Mouse (Mus musculus) lung, postnatal 36 days (tissue): ENCODE results near the gene Ergic1.

ENCODE experiments used
- DNase-seq: peaks from one replicate; pipeline ENCODE4 v3.0.0; 2022; ENCODE audit warnings: mixed read lengths

The Ergic1 gene

GRCm38 (mm10) chr17:26676252-26676615, 114.9 kb downstream of the Ergic1 start:
- peak; percentile 94 for DNase-seq

- peak; percentile 79 for DNase-seq
These were observed 115.5 kb downstream of the Ergic1 start for GRCm38 (mm10) chr17:26676616-26677376.

- no peak for DNase-seq
These were observed 116.7 kb downstream of the Ergic1 start for GRCm38 (mm10) chr17:26677711-26678637.

- DNase-seq = no peak
These were observed 120.0 kb downstream of the Ergic1 start for GRCm38 (mm10) chr17:26681276-26681675.

- DNase-seq = no peak
These were observed 125.2 kb downstream of the Ergic1 start for GRCm38 (mm10) chr17:26686334-26687000.

- peak; percentile 17 for DNase-seq
These were observed 127.8 kb downstream of the Ergic1 start for GRCm38 (mm10) chr17:26688795-26689735.

GRCm38 (mm10) chr17:26689810-26690209, 128.5 kb downstream of the Ergic1 start:
- DNase-seq = no peak

- no peak for DNase-seq
These were observed 128.9 kb downstream of the Ergic1 start for GRCm38 (mm10) chr17:26690236-26690635.

GRCm38 (mm10) chr17:26691110-26691509, 129.8 kb downstream of the Ergic1 start:
- DNase-seq = peak; percentile 55

- DNase-seq = no peak
These were observed 132.1 kb downstream of the Ergic1 start for GRCm38 (mm10) chr17:26693424-26693823.

- no peak for DNase-seq
These were observed 132.9 kb downstream of the Ergic1 start for GRCm38 (mm10) chr17:26694171-26694570.

- no peak for DNase-seq
These were observed 133.9 kb downstream of the Ergic1 start for GRCm38 (mm10) chr17:26695193-26695592.

- DNase-seq = peak; percentile 24
These were observed 137.6 kb downstream of the Ergic1 start for GRCm38 (mm10) chr17:26698846-26699245.

GRCm38 (mm10) chr17:26699819-26700616, 138.7 kb downstream of the Ergic1 start:
- DNase-seq = peak; percentile 92

- DNase-seq = no peak
These were observed 140.3 kb downstream of the Ergic1 start for GRCm38 (mm10) chr17:26701565-26701964.

GRCm38 (mm10) chr17:26702621-26703020, 141.3 kb downstream of the Ergic1 start:
- no peak for DNase-seq

GRCm38 (mm10) chr17:26703671-26704070, 142.4 kb downstream of the Ergic1 start:
- no peak for DNase-seq

- no peak for DNase-seq
These were observed 144.4 kb downstream of the Ergic1 start for GRCm38 (mm10) chr17:26705463-26706359.
